Comparison of ENCODE assay signal across 21 mouse cellular contexts in the genomic region with DNA sequence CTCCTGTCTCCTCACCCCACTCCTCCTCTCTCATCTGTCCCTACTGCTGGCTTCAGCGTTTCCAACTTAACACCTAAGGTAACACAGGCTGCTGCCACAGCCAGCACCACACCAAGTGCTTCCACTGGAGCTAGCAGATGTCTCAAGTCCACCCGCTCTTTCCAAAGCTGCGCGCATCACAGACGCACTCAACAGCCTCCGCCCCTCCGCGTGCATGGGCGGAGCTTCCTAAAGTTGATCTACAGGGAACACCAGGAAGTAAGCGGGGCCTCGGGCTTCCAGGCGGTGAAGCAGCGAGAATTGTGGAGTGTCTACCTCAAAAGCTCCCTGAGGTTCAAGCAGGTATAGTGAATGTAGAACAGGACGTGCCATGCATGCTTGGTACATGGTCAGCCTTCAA. TPM values are rescaled to one million over a fixed set of nuclear protein-coding genes. Genes with fewer than 3 reads are reported as not detected.
A peak's percentile ranks its signal among the peaks of the same experiment; 100 is the strongest.
DNase-seq lines count a peak whose midpoint lies in the region; ATAC-seq lines count a peak whose summit lies in the region.
"Had no signal": no experiment of that assay in that cellular context is flagged by ENCODE, and none has a peak within 500 bp of the region (broad histone marks: within the 10 kb centered on the region; RNA-seq: fewer than 3 reads in every experiment).

No protein-coding gene starts in this region.

- H3K9ac ChIP-seq in hindbrain, embryonic 11.5 days (ENCODE audit: low read depth, low read length), result no peak overlapping the region
- H3K9ac ChIP-seq: embryonic facial prominence, embryonic 13.5 days; forebrain, embryonic 13.5 days; neural tube, embryonic 13.5 days had no signal

- H3K27ac ChIP-seq in hindbrain, embryonic 11.5 days (ENCODE audit: low read depth, low read length), result no peak overlapping the region
- H3K27ac ChIP-seq: embryonic facial prominence, embryonic 13.5 days; forebrain, embryonic 13.5 days; neural tube, embryonic 13.5 days had no signal

- no peak for DNase-seq in frontal cortex, postnatal 14 days (ENCODE audit: low spot score in 2 of 2)
- peak; percentile 13 for DNase-seq in kidney, adult 18-20 months
- no peak for DNase-seq in kidney, adult 11 months
- DNase-seq in urinary bladder, postnatal 25 days (ENCODE audit: low spot score), result peak; percentile 14
- DNase-seq in urinary bladder, adult 18-20 months (ENCODE audit: low spot score in 2 of 2), result no peak
- no peak for DNase-seq in hindbrain, embryonic 11.5 days (ENCODE audit: low spot score)
- DNase-seq: adrenal gland, adult 2 months; cerebellum, adult 18-20 months; gastrocnemius, adult 2 months; kidney, adult 2 months; right cerebral cortex, postnatal 4 days; thymus, postnatal 25 days had no signal

- H3K4me3 ChIP-seq in hindbrain, embryonic 11.5 days (ENCODE audit: low read depth, low read length), result no peak overlapping the region
- H3K4me3 ChIP-seq: embryonic facial prominence, embryonic 13.5 days; forebrain, embryonic 13.5 days; gastrocnemius, adult 2 months; neural tube, embryonic 13.5 days had no signal

- no peaks in the 10 kb centered on the region for H3K9me3 ChIP-seq in hindbrain, embryonic 11.5 days (ENCODE audit: control insufficient read depth, low read length)
- H3K9me3 ChIP-seq: embryonic facial prominence, embryonic 13.5 days; forebrain, embryonic 13.5 days; neural tube, embryonic 13.5 days had no signal

- no peaks in the 10 kb centered on the region for H3K27me3 ChIP-seq in hindbrain, embryonic 11.5 days (ENCODE audit: control insufficient read depth, insufficient read depth, low read length)
- H3K27me3 ChIP-seq: CH12.LX; embryonic facial prominence, embryonic 13.5 days; forebrain, embryonic 13.5 days; neural tube, embryonic 13.5 days had no signal

- no peak overlapping the region for H3K4me2 ChIP-seq in hindbrain, embryonic 11.5 days (replicated peaks; ENCODE audit: low read depth, low read length)
- H3K4me2 ChIP-seq: embryonic facial prominence, embryonic 13.5 days; forebrain, embryonic 13.5 days; neural tube, embryonic 13.5 days had no signal

- H3K4me1 ChIP-seq in hindbrain, embryonic 11.5 days (replicated peaks; ENCODE audit: control insufficient read depth, insufficient read depth, low read length), result no peaks in the 10 kb centered on the region

- no peaks in the 10 kb centered on the region for H3K36me3 ChIP-seq in hindbrain, embryonic 11.5 days (ENCODE audit: control insufficient read depth, insufficient read depth, low read length)
- H3K36me3 ChIP-seq: neural tube, embryonic 13.5 days had no signal

- 89% methylated on average over 14 of the region's 14 CpGs for WGBS in hindbrain, embryonic 11.5 days

- peak; percentile 73 for ATAC-seq in frontal cortex, adult (ENCODE audit: low TSS enrichment)
- no peak for ATAC-seq in megakaryocyte, adult 5-6 weeks (ENCODE audit: poor library complexity, severe bottlenecking)
- ATAC-seq in hindbrain, embryonic 11.5 days (ENCODE audit: low FRiP score), result no peak
- ATAC-seq: forebrain, embryonic 13.5 days; hindbrain, embryonic 16.5 days had no signal

RNA-seq across cellular contexts. Expression of a gene that starts 12.2 kb away (rescaled TPM):
- 61.3 and 66.5 TPM in 2 replicates for total RNA-seq in megakaryocyte, adult 5-6 weeks (2015)
- total RNA-seq in megakaryocyte, adult 5-6 weeks (2017), result 64.9 and 75.6 TPM in 2 replicates
- polyA plus RNA-seq in hindbrain, embryonic 11.5 days (2014; fragmentation: Nextera tagmentation; extraction: Ambion mirVana), result 22.0 and 25.8 TPM in 2 replicates

RNA-seq across cellular contexts. Expression of a gene that starts 57.3 kb away (rescaled TPM):
- not detected in 2 replicates for total RNA-seq in megakaryocyte, adult 5-6 weeks (2015)
- not detected in 2 replicates for total RNA-seq in megakaryocyte, adult 5-6 weeks (2017)
- polyA plus RNA-seq in hindbrain, embryonic 11.5 days (2014; fragmentation: Nextera tagmentation; extraction: Ambion mirVana), result not detected in 2 replicates
- total RNA-seq: adrenal gland, adult 2 months; CH12.LX; common myeloid progenitor, adult 5-6 weeks; monocyte, adult 5-6 weeks had no signal
- polyA plus RNA-seq: adrenal gland, adult 2 months; forebrain, embryonic 13.5 days had no signal

Comparison
In these comparisons a context has a peak if more than half of its experiments do, and no peak if none do; other contexts are left out.
1. DNase-seq: peak in kidney, adult 18-20 months (single experiment) and urinary bladder, postnatal 25 days (single experiment); none in frontal cortex, postnatal 14 days (0 of 2), kidney, adult 11 months (single experiment), urinary bladder, adult 18-20 months (0 of 2) and hindbrain, embryonic 11.5 days (single experiment).